Mouse (Mus musculus) lung, postnatal 0 days (tissue): ENCODE results near the gene 1600015I10Rik.

Experiments used
- CTCF ChIP-seq: IDR thresholded peaks from 2 replicates; pipeline ENCODE4 v1.5.1; 2016; ENCODE audit warnings: antibody characterized with exemption, mild to moderate bottlenecking
- EP300 ChIP-seq: IDR thresholded peaks from 2 replicates; pipeline ENCODE4 v1.6.1; 2016; ENCODE audit warnings: antibody characterized with exemption, mild to moderate bottlenecking, control low read depth

DNA sequence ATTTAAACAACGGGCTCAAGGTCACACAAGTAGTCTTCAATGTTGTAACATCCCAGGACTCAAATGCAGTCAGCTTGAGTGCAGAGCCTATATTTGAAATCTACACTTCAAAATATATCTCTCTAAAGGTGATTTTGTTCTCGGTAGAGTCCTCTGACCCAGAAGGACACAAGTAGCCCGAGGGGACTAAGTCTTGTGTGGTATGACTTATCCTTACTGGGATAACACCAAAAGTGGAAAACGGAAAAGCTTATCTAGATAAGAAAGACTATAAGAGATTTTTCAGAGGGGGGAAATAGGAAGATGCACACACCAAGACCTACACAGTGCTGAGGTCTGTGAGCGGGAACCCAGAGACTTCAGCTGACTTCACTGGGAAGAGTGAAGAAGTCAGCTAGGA lies at the start of gene 1600015I10Rik:
- TF ChIP-seq CTCF (no peak), EP300 (no peak)
